Mouse (Mus musculus): ENCODE measurements at regions not wholly inside any gene's neighbourhood (a gene's known extent, or its start where the extent isn't known, plus 50 kb on each side); places are given as distances from the start of the nearest gene placed in this dataset.

GRCm38 (mm10) chr2:47184067-47184802 lies 1629.7 kb upstream of the Acvr2a start:
- no peak for TF ChIP-seq CTCF (IDR thresholded peaks at IDR 0.05 in 2 of 3, conservative IDR thresholded peaks at IDR 0.05 in 1 of 3; ENCODE audit: control insufficient read depth in 1 of 3, insufficient read depth in 1 of 3, low read depth in 2 of 3, low read length in 3 of 3, poor library complexity in 1 of 3, severe bottlenecking in 1 of 3)
- TF ChIP-seq ELF1 (IDR thresholded peaks at IDR 0.05; ENCODE audit: low read depth, low read length): no peak
- no peak for TF ChIP-seq CHD1 (IDR thresholded peaks at IDR 0.05; ENCODE audit: low read depth, low read length)
- TF ChIP-seq POLR2AphosphoS5 (IDR thresholded peaks at IDR 0.05; ENCODE audit: borderline replicate concordance, low read depth, low read length): no peak
- TF ChIP-seq POLR2AphosphoS2 (IDR thresholded peaks at IDR 0.05; ENCODE audit: low read length): no peak
- TF ChIP-seq NELFE (IDR thresholded peaks at IDR 0.05; ENCODE audit: low read depth, low read length): no peak
- no peak for TF ChIP-seq JUND (IDR thresholded peaks at IDR 0.05; ENCODE audit: low read depth, low read length)
- TF ChIP-seq POLR2A (IDR thresholded peaks at IDR 0.05; ENCODE audit: control insufficient read depth in 1 of 2, insufficient read depth in 1 of 2, low read depth in 1 of 2, low read length in 2 of 2, poor library complexity in 1 of 2): no peak

Data from MEL (cell line).